Mouse (Mus musculus) liver, adult 2 months (tissue): ENCODE measurements around the gene 2210408I21Rik. TPM values are rescaled to one million over a fixed set of nuclear protein-coding genes. Genes with fewer than 3 reads are reported as not detected.

Source experiments
- DNase-seq: peaks from one replicate; pipeline ENCODE4 v3.0.0-alpha.2; 2011; ENCODE audit warnings: low read depth, low spot score; ENCODE audit errors: extremely low read depth
- H3K27ac ChIP-seq: fragments of 200-500 bp; replicated peaks from 2 replicates; pipeline ENCODE4 v1.5.1; 2012; ENCODE audit warnings: low read depth, mild to moderate bottlenecking, control low read depth, inconsistent platforms, low read length; ENCODE audit not compliant: insufficient read depth
- H3K27me3 ChIP-seq: fragments of 200-500 bp; 2 replicates; pipeline ENCODE4 v1.6.1; 2012; ENCODE audit warnings: mild to moderate bottlenecking, moderate library complexity, low read length, inconsistent platforms; ENCODE audit not compliant: control insufficient read depth, insufficient read depth
- H3K36me3 ChIP-seq: fragments of 200-500 bp; 2 replicates; pipeline ENCODE4 v1.6.1; 2012; ENCODE audit warnings: low read length, inconsistent platforms; ENCODE audit not compliant: control insufficient read depth, insufficient read depth
- H3K4me1 ChIP-seq: fragments of 200-500 bp; 2 replicates; pipeline ENCODE4 v1.6.1; 2011; ENCODE audit warnings: low read length; ENCODE audit not compliant: control insufficient read depth, insufficient read depth
- H3K4me3 ChIP-seq: fragments of 200-500 bp; 2 replicates; pipeline ENCODE4 v1.5.1; 2011; ENCODE audit warnings: low read depth, mild to moderate bottlenecking, control low read depth, low read length, moderate library complexity; ENCODE audit not compliant: insufficient read depth
- H3K79me2 ChIP-seq: fragments of 200-500 bp; 2 replicates; pipeline ENCODE4 v1.6.1; 2012; ENCODE audit warnings: inconsistent platforms, mild to moderate bottlenecking, low read length, moderate library complexity; ENCODE audit not compliant: control insufficient read depth, insufficient read depth
- H3K9ac ChIP-seq: fragments of 200-500 bp; 2 replicates; pipeline ENCODE4 v1.6.1; 2012; ENCODE audit warnings: low read depth, mild to moderate bottlenecking, control low read depth, inconsistent platforms, low read length
- CTCF ChIP-seq: fragments of 200-500 bp; IDR thresholded peaks from 2 replicates; pipeline ENCODE4 v1.5.1; 2011; ENCODE audit warnings: low read depth, low read length, control low read depth
- POLR2A ChIP-seq: fragments of 200-500 bp; IDR thresholded peaks from 2 replicates; pipeline ENCODE4 v1.6.1; 2011; ENCODE audit warnings: low read length, control low read depth; ENCODE audit not compliant: insufficient read depth; ENCODE audit errors: extremely low read depth
- WGBS: fragments of 180-500 bp; shearing (Covaris S2); methylation state at CpG from one replicate; pipeline ENCODE4 v1.1.7; 2018; 5-methylcytosine and 5-hydroxymethylcytosine counted together
- polyA plus RNA-seq: library from polyadenylated mRNA; depleted of rRNA; stranded (reverse); fragments of >200 nt; gene quantifications from 2 replicates; pipeline ENCODE4 v1.2.3, GENCODE M21; 2012
- total RNA-seq: library from RNA; depleted of rRNA; stranded (reverse); fragments of >200 nt; gene quantifications from 2 replicates; pipeline ENCODE4 v1.2.3, GENCODE M21; 2014

2210408I21Rik gene
- total and polyA plus RNA-seq, 2 experiments: 0.55 to 3.0 TPM

- H3K27me3 ChIP-seq: no peaks in the 10 kb centered on the region
- no peak for TF ChIP-seq CTCF
- no peak for TF ChIP-seq POLR2A
- H3K9ac ChIP-seq: no peak overlapping the region
- WGBS: 83% methylated on average over 4 of the region's 4 CpGs
- DNase-seq: no peak
- H3K4me1 ChIP-seq: no peaks in the 10 kb centered on the region
- no peak overlapping the region for H3K27ac ChIP-seq
- H3K4me3 ChIP-seq: no peak overlapping the region
- no peaks in the 10 kb centered on the region for H3K36me3 ChIP-seq
- H3K79me2 ChIP-seq: no peaks in the 10 kb centered on the region
These were observed 341.1 kb downstream of the 2210408I21Rik start for GRCm38 (mm10) chr13:77476420-77476819.

- no peak overlapping the region for H3K4me3 ChIP-seq
- WGBS: 68% methylated on average over 6 of the region's 6 CpGs
- H3K4me1 ChIP-seq: no peaks in the 10 kb centered on the region
- TF ChIP-seq POLR2A (no peak), CTCF (no peak)
- DNase-seq: no peak
- no peaks in the 10 kb centered on the region for H3K27me3 ChIP-seq
- H3K79me2 ChIP-seq: no peaks in the 10 kb centered on the region
- no peak overlapping the region for H3K9ac ChIP-seq
- H3K27ac ChIP-seq: no peak overlapping the region
- H3K36me3 ChIP-seq: no peaks in the 10 kb centered on the region
These were observed 343.2 kb downstream of the 2210408I21Rik start for GRCm38 (mm10) chr13:77478425-77479119.

DNA sequence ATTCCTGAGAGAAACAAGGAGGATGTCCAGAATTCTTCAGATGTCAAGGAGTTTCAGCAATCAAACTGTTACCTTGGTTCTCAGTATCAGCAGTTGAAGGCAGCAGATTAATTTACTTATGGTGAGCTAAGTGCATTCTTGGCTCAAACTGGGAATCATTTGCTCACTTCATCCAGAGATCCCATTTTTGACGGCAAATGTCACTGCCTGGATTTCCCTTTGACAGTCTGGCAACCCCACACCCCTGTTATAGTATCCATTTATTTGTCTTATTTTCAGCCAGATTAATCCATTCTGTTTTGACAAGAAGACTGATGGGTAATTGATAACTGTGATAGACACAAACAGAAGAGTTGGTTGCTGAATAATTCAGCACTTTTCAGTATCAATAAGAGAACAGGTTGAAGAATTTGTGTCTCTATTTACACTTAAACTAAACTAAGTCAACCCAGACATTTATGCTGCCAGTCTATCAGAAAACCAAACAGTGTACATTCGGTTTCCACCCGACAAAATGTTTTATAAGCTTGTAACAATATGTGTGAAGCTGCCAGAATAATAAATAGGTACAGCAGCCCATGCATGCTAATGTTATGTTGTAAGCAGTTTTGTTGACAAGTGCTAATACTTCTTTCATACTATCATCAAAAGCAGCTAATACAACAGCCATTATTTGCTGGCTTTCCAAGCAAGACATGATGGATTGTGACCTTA lies 354.8 kb downstream of the 2210408I21Rik start:
- no peak for DNase-seq
- Histone ChIP-seq H3K27ac (no peak overlapping the region), H3K4me3 (no peak overlapping the region), H3K4me1 (no peaks in the 10 kb centered on the region), H3K36me3 (no peaks in the 10 kb centered on the region), H3K27me3 (no peaks in the 10 kb centered on the region), H3K9ac (no peak overlapping the region), H3K79me2 (no peaks in the 10 kb centered on the region)
- TF ChIP-seq POLR2A: no peak
- no peak for TF ChIP-seq CTCF
- WGBS: 78% methylated on average over 3 of the region's 3 CpGs

DNA sequence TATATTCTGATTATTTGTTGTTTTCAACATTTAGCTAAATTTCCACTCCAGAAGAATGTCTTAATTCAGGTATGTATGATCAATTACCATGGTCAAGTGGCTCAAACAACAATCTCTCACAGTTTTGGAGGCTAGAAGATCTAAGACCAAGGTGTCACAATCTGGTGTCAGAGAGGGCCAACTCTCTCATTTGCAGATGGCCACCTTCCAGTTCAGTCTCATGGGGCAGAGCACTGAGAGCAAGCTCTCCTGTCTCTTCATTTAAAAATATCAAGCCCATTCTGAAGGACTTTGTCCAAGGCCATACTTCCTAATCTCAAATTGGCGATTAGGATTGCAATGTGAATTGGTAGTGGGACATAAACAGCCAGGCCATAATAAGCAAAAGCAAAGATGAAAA lies 378.7 kb downstream of the 2210408I21Rik start:
- no peaks in the 10 kb centered on the region for H3K4me1 ChIP-seq
- no peak for DNase-seq

DNA sequence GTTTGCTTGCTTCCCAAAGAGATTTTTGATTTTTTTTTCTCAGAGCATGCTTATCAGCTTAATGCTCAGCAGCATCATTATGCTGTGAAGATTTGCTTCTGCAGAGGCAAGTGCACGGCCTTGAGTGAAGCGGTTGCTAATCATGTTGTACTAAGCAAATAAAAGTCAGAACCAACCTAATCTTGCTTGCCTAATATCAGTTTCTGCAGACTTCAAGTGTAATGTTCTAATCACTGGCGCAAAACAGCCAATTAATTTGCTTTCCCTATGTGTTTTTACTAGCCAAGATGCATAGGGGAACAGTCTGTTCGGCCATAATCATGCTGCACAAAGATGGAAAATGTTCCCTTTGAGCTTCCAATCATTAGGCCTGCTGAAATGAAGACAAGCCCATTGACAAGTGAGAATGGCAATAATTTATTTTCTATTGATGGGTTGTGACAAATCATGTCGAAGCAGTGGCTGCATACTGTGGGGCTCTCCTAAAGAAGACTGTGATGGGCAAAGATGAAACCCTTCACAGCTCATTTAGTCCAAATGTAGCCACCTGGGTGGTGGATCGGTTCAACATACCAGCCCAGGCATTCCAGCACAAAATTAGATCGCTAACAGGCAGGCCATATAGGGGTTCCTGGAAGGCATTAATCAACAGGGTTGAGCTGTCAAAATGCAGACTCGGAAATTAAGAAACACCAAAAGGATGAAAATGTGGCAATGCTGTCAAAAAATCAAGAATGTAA lies 393.8 kb downstream of the 2210408I21Rik start:
- Histone ChIP-seq H3K79me2 (no peaks in the 10 kb centered on the region), H3K4me3 (no peak overlapping the region), H3K9ac (no peak overlapping the region), H3K27me3 (no peaks in the 10 kb centered on the region), H3K27ac (no peak overlapping the region), H3K36me3 (no peaks in the 10 kb centered on the region), H3K4me1 (no peaks in the 10 kb centered on the region)
- WGBS: 76% methylated on average over 8 of the region's 8 CpGs
- TF ChIP-seq CTCF: no peak
- TF ChIP-seq POLR2A: no peak
- DNase-seq: no peak

More for the DNA sequence above, 378.7 kb downstream of the 2210408I21Rik start:
- H3K36me3 ChIP-seq: no peaks in the 10 kb centered on the region
- TF ChIP-seq CTCF (no peak), POLR2A (no peak)
- H3K27me3 ChIP-seq: no peaks in the 10 kb centered on the region
- H3K27ac ChIP-seq: no peak overlapping the region
- no peak overlapping the region for H3K4me3 ChIP-seq
- H3K79me2 ChIP-seq: no peaks in the 10 kb centered on the region
- WGBS: 53% methylated on average over 1 of the region's 1 CpGs
- H3K9ac ChIP-seq: no peak overlapping the region

DNA sequence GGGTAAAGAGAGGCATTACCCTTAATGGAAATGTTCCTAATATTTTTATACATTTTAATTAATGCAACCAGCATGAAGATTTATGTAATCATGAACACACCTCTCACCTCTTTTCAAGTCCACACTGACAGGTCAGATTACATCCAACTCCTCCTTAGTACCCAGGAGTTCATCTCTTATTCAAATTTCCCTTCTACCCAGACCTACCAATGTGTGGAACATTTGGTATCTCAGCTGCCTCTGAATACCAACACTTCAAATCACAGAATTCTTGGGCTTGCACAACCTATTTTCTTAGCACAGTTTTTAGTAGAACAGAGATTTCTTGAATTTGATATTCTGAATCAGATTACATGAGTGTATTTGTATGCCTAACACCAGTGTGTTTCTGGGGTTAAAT lies 394.4 kb downstream of the 2210408I21Rik start:
- Histone ChIP-seq H3K79me2 (no peaks in the 10 kb centered on the region), H3K36me3 (no peaks in the 10 kb centered on the region), H3K4me3 (no peak overlapping the region), H3K27me3 (no peaks in the 10 kb centered on the region), H3K9ac (no peak overlapping the region), H3K4me1 (no peaks in the 10 kb centered on the region), H3K27ac (no peak overlapping the region)
- no peak for DNase-seq
- TF ChIP-seq POLR2A: no peak
